Mouse (Mus musculus) myocyte (in vitro differentiated cells): ENCODE results near the gene Lyrm7.

Experiments
- CEBPB ChIP-seq: IDR thresholded peaks from 2 replicates; pipeline ENCODE4 v1.6.1; 2011; ENCODE audit warnings: mild to moderate bottlenecking, moderate library complexity; ENCODE audit not compliant: poor library complexity, insufficient read depth, severe bottlenecking
- MYOD1 ChIP-seq, 3 experiments: IDR thresholded peaks; one replicate each; pipeline ENCODE4 v1.6.1; 2011; ENCODE audit warnings: control low read depth in 2 of 3, low read depth in 2 of 3, mild to moderate bottlenecking in 2 of 3, moderate library complexity in 1 of 3; ENCODE audit not compliant: insufficient read length in 2 of 3, control insufficient read depth in 1 of 3
- MYOG ChIP-seq, 3 experiments: IDR thresholded peaks; one replicate each; pipeline ENCODE4 v1.6.1; 2011; ENCODE audit warnings: control low read depth in 2 of 3, low read depth in 2 of 3, mild to moderate bottlenecking in 2 of 3; ENCODE audit not compliant: insufficient read length in 2 of 3, control insufficient read depth in 1 of 3, insufficient read depth in 1 of 3
- POLR2A ChIP-seq: IDR thresholded peaks from one replicate; pipeline ENCODE4 v1.6.1; 2011; ENCODE audit warnings: low read depth, mild to moderate bottlenecking, control low read depth, moderate library complexity; ENCODE audit not compliant: insufficient read length
- TCF3 ChIP-seq: IDR thresholded peaks from one replicate; pipeline ENCODE4 v1.6.1; 2011; ENCODE audit warnings: low read depth, control low read depth; ENCODE audit not compliant: insufficient read length
- USF1 ChIP-seq: IDR thresholded peaks from one replicate; pipeline ENCODE4 v1.6.1; 2011; ENCODE audit warnings: low read depth, mild to moderate bottlenecking, control low read depth, moderate library complexity

DNA sequence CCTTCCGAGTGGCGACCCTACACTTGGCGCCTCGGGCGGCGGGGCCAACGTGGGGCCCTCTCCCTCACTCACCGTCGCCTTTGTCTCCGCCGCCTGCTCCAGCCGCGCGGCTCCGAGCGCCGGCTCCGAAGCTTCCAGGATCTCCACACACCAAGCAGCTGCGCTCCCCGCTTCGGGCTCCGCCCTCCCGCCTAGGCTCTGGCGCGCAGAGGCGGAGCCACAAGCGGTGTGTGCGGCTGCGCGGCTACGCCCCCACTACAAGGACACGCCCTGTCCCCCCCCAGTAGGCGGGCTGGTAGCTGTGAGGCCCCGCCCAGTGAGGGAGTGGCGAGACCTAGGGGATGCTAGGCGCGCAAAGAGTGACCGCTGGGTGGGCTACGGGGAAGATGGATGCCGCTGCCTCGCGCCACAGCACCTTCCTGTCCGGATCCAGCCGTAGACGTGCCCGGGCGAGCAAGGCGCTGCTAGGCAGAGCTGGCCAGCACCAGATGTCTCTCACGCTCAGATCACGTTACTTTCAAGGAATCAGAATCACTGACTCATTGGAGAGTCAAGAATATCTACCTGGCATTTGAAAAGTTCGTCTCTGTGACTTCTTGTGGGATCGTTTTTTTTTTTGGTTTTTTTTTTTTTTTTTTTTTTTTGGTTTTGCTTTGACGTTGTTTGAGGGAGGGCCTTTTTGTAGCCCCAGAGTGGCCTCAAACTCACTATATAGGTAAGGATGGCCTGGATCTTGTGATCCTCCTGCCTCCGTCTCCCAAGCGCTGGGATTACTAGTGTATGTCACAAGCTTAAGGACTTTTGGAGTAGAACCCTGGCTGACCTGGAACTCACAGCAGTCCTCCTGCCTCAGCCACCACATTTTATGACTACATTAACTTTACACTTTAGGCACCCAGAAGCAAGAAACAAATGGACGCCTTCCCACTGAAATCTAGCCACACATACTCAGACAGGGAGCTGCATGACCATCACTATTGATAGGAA lies 72.9 kb downstream of the Lyrm7 start, which contains the start of gene Cdc42se2:
- no peak for TF ChIP-seq USF1
- no peak for TF ChIP-seq CEBPB
- TF ChIP-seq POLR2A: peak; percentile 79
- peak in 2 of 3 experiments; percentile 51 to 81 for TF ChIP-seq MYOG (IDR thresholded peaks at IDR 0.05; ENCODE audit: control insufficient read depth in 1 of 3, insufficient read depth in 1 of 3, insufficient read length in 2 of 3, low read depth in 2 of 3)
- TF ChIP-seq MYOD1 (IDR thresholded peaks at IDR 0.05; ENCODE audit: control insufficient read depth in 1 of 3, insufficient read length in 2 of 3, low read depth in 2 of 3): peak in 2 of 3 experiments; percentile 68 to 74
- no peak for TF ChIP-seq TCF3
